Mouse (Mus musculus): ENCODE data around the gene Gdpd5. TPM values are rescaled to one million over a fixed set of nuclear protein-coding genes. Genes with fewer than 3 reads are reported as not detected.

The Gdpd5 gene
- polyA plus RNA-seq, 1 experiment from 2014 or later, result 13.9 TPM

DNA sequence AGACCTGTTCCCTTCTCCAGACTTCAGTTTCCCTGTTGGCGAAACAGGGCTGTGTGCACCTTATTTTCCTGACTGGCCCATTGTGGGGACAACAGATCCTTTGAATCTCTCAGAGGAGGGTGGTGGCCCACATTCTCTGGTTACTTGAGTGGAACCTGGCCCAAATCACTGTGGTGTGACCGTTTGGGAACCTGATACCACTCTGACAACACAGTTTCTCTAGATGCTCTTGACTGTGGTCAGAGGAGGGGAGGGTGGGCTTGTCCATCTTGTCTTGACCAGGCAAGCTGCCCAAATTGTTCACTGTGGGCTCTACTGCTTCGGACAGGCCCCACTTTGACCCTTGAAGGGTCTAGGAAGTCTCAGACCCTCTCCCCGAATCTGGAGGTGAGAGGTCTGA lies 72.8 kb downstream of the Gdpd5 start:
- CTCF ChIA-PET, result interaction anchor here (4.5 kb wide), 1 partner anchor 78 kb away, joined by 41 read pairs; no protein-coding TSS in a partner anchor
- peak; percentile 23 for ATAC-seq
- POLR2A ChIA-PET, result no interaction called here
- in situ Hi-C loops (cut with MboI; ENCODE audit: low pct_unique_long_range_greater_than_20kb), result no loop called here
- DNase-seq (ENCODE audit: low read depth, low spot score), result no peak
- H3K27me3 ChIP-seq, result no peaks in the 10 kb centered on the region
- TF ChIP-seq CTCF (IDR thresholded peaks at IDR 0.05), result no peak

DNA sequence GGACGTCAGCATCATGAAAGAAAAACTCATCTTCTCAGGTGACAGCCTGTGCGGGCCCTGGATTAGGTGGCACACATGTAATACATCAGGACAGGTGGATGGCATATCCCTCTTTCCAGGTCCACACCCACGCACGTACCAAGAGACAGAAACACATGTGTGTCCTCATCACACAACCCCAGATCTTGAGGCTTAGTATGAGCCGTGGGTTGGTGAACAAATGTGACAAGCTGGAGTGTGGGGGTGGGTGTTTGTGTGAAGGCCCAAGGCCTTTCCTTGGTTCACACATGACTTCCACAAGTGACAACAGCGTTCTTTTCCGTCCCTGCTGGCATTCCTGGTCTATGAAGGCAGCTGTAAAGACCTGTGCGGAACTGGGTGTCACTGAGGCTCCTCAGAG lies 77.6 kb downstream of the Gdpd5 start:
- TF ChIP-seq CTCF (IDR thresholded peaks at IDR 0.05), result no peak
- POLR2A ChIA-PET, result no interaction called here
- H3K27me3 ChIP-seq, result no peaks in the 10 kb centered on the region
- in situ Hi-C loops (cut with MboI; ENCODE audit: low pct_unique_long_range_greater_than_20kb), result no loop called here
- CTCF ChIA-PET, result interaction anchor here (1.7 kb wide), 1 partner anchor 84 kb away, joined by 6 read pairs; no protein-coding TSS in a partner anchor
- DNase-seq (ENCODE audit: low read depth, low spot score) (no peak), ATAC-seq (no peak)

DNA sequence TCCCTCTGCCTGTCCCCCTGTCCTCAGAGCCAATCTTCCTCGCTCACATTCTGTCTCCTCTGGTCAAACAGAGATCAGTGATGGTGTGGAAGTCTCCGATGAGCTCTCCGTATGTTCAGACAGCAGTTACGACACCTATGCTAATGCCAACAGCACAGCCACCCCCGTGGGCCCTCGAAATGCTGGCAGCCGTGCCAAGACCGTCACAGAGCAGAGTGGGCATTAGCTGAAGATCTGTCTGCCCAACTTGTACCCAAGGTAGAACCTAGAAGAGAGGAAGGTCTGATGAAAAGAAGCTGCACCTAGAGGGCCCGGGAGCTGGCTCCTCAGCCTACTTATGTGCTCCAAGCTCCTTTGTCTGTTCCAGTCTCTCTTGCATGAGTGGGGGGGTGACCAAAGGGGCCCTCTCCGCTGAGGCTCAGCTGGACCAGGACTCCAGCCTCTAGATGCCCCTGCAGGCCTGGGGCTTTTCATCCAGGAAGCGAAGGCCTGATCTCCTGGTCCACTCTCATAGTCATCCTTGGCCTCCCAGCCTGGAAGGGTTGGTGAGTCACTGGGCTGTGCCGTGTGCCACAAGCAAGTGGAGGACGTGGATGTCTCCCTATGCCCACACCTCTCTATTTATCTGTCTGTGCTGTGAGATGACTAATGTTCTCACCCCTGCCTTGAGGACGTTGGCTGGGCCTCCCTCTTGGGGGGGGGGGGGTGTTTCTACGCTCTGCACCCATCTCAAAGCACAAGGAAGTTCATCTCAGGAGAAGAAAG lies 78.9 kb downstream of the Gdpd5 start:
- CTCF ChIA-PET, result interaction anchor here (1.7 kb wide), 1 partner anchor 85 kb away, joined by 6 read pairs; no protein-coding TSS in a partner anchor
- TF ChIP-seq CTCF (IDR thresholded peaks at IDR 0.05), result no peak
- no peak for DNase-seq (ENCODE audit: low read depth, low spot score)
- in situ Hi-C loops (cut with MboI; ENCODE audit: low pct_unique_long_range_greater_than_20kb), result no loop called here
- POLR2A ChIA-PET, result interaction anchor here (0.7 kb wide), 1 partner anchor 1730 kb away, joined by 6 read pairs; no protein-coding TSS in a partner anchor
- ATAC-seq, result peak; percentile 55
- H3K27me3 ChIP-seq, result no peaks in the 10 kb centered on the region

DNA sequence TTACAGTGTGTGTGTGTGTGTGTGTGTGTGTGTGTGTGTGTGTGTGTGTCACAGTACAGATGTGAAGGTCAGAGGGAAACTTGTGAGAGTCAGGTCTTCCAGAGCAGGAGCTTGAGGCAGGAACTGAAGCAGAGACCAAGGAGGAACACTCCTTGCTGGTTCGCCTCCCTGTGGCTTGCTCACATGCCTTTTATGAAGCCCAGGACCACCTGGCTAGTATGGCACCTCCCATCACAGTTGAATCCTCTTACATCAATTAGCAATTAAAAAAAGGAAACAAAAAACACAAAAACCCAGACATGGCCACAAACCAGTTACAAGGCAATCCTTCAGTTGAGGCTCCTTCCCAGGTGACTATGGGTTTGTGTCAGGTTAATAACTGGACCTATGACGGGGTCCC lies 81.9 kb downstream of the Gdpd5 start:
- no peak for ATAC-seq
- TF ChIP-seq CTCF (IDR thresholded peaks at IDR 0.05), result no peak
- in situ Hi-C loops (cut with MboI; ENCODE audit: low pct_unique_long_range_greater_than_20kb), result no loop called here

DNA sequence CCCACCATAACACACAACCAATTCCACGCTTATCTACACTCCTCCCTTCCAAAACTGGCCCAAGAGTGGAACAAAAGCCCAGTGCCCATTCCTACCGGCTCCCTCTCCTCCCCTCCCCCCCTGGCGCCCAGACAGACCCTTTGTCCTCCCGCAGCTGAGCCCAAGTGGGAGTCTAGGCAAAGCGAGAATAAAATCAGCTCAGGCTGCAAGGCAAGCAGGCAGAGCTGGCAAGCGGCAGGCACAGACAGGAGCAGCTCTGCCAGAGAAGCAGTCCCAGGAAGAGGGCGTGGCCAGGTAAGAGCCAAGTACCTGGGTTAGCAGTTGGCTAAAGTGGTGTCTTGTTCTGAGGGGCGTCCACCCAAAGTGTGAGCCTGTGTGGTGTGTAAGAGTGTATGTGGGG lies 84.6 kb downstream of the Gdpd5 start, which contains the start of gene Klhl35:
TSS of gene Klhl35 (plus strand) at position 194 of the 400 bp plus-strand sequence.
- H3K27me3 ChIP-seq, result no peaks in the 10 kb centered on the region
- TF ChIP-seq CTCF (IDR thresholded peaks at IDR 0.05), result no peak
- DNase-seq (ENCODE audit: low read depth, low spot score) (no peak), ATAC-seq (no peak)
- ChIA-PET CTCF (no interaction called here), POLR2A (no interaction called here)
- in situ Hi-C loops (cut with MboI; ENCODE audit: low pct_unique_long_range_greater_than_20kb), result no loop called here

More for the DNA sequence above, 81.9 kb downstream of the Gdpd5 start:
- CTCF ChIA-PET, result no interaction called here
- POLR2A ChIA-PET, result no interaction called here
- H3K27me3 ChIP-seq, result no peaks in the 10 kb centered on the region
- DNase-seq (ENCODE audit: low read depth, low spot score), result no peak

DNA sequence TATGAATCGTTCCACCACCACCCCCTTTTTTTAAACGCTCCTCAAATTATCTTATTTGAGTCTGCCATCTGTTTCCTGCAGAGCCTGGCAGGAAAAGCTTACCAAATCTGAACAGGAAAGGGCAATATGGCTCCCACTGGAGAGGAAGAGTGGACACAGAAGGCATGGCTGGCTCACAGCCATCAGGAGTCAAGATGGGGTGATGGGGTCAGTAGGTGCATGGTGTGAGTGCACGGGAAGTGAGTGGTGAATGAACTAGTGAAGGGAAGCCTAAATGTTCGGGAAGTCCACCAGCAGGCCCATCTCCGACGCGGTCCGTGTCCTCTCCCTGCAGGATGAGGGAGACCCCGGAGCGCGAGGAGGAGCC lies 86.7 kb downstream of the Gdpd5 start:
- in situ Hi-C loops (cut with MboI; ENCODE audit: low pct_unique_long_range_greater_than_20kb), result no loop called here
- TF ChIP-seq CTCF (IDR thresholded peaks at IDR 0.05), result no peak
- no peaks in the 10 kb centered on the region for H3K27me3 ChIP-seq
- ATAC-seq, result no peak
- ChIA-PET CTCF (no interaction called here), POLR2A (no interaction called here)
- no peak for DNase-seq (ENCODE audit: low read depth, low spot score)

DNA sequence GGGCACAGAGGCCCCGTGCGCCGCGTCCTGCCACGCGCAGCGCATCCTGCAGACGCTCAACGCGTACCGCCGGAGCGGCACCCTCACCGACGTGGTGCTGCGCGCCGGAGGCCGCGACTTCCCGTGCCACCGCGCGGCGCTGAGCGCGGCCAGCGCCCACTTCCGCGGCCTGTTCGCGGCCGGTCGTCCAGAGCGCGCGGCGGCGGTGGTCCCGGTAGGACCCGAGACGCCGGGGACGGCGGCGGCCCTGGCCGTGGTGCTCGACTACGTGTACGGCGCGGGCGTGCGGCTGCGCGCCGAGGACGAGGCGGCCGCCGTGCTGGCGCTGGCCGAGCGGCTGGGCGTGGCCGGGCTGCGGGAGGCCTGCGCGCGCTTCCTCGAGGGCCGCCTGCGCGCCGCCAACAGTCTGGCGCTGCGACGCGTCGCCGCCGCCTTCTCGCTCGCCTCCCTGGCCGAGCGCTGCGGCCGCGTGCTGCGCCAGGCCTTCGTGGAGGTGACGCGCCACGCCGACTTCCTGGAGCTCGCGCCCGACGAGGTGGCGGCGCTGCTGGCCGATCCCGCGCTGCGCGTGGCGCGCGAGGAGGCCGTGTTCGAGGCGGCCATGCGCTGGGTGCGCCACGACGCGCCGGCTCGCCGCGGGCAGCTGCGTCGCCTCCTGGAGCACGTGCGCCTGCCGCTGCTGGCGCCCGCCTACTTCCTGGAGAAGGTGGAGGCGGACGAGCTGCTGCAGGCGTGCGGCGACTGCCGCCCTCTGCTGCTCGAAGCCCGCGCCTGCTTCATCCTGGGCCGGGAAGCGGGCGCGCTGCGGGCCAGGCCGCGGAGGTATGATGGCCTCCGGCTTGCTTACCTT lies 87.3 kb downstream of the Gdpd5 start:
- ATAC-seq, result no peak
- ChIA-PET POLR2A (no interaction called here), CTCF (no interaction called here)
- no peak for TF ChIP-seq CTCF (IDR thresholded peaks at IDR 0.05)
- in situ Hi-C loops (cut with MboI; ENCODE audit: low pct_unique_long_range_greater_than_20kb), result no loop called here
- no peak for DNase-seq (ENCODE audit: low read depth, low spot score)
- H3K27me3 ChIP-seq, result no peaks in the 10 kb centered on the region

DNA sequence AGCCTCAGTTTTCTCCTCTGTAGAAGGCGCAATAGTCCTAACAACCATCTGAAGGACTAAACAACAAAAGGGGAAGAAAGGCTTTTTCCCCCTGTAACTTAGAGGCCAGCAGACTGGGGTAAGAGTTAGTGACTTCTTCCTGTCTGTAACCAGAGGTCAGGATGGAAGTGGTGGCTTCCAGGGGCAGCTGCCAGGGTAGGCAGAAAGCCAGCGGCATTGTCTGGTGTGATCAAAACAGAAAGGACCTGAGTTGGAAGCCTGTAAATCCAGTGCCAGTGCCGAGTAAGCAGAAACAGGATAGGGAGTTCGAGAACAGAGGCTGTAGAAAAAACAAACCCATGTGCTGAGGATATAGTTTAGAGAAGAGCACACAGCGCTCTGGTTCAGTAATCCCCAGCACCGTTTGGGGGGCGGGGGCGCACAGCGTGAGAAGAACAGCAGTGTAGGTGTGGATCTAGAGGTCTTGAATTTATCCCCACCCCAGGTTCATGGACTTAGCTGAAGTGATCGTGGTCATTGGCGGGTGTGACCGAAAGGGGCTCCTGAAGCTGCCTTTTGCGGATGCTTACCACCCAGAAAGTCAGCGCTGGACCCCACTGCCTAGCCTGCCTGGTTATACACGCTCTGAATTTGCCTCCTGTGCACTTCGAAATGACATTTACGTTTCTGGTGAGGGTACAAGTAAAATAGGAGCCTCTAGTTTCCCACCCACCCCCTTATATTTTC lies 88.6 kb downstream of the Gdpd5 start:
- CTCF ChIA-PET, result no interaction called here
- in situ Hi-C loops (cut with MboI; ENCODE audit: low pct_unique_long_range_greater_than_20kb), result no loop called here
- DNase-seq (ENCODE audit: low read depth, low spot score) (no peak), ATAC-seq (no peak)
- no peak for TF ChIP-seq CTCF (IDR thresholded peaks at IDR 0.05)
- H3K27me3 ChIP-seq, result no peaks in the 10 kb centered on the region
- POLR2A ChIA-PET, result no interaction called here

DNA sequence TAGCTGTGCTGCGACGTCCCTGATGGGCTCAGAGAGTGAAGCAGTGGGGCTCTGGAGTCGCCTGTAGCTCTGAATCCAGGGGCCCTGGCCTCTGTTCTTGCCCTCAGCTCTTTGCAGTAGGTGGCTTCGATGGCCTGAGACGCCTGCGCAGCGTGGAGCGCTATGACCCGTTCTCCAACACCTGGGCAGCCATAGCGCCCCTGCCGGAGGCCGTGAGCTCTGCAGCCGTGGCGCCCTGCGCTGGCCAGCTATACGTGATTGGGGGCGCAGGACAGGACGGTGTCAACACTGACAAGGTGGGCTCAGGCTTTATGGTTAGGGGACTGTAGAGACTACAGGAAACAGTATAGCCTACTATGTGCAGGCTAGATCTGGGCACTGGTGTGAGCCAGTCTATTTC lies 90.4 kb downstream of the Gdpd5 start:
- POLR2A ChIA-PET, result no interaction called here
- in situ Hi-C loops (cut with MboI; ENCODE audit: low pct_unique_long_range_greater_than_20kb), result no loop called here

DNA sequence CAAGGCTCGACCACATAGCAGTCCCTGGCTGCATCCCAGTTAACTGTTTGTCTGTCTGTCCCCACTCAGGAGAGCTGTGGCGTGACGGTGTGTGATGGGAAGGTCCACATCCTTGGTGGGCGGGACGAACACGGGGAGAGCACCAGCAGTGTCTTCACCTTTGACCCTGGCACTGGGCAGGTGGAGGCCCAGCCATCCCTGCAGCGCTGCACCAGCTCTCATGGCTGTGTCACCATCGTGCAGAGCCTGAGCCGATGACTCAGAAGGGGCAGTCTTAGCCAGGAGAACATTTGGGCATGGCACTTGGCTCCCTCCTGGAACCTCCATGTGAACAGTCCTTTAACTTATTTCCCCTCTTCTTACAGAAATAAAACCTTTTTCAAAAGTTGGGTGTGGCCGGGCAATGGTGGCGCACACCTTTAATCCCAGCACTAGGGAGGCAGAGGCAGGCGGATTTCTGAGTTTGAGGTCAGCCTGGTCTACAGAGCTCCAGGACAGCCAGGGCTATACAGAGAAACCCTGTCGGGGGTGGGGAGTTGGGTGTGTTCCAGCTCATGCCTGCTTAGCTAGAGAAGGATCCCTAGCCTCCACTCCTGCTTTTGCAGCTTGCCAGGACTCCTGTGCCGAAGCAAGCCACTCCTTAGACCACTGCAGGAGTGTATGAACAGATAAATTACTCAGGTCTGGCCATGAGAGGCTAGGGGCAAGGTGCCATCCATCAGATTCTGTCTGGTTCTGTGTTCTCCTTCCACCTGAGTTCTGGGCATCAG lies 92.6 kb downstream of the Gdpd5 start:
- CTCF ChIA-PET, result no interaction called here
- DNase-seq (ENCODE audit: low read depth, low spot score), result no peak
- POLR2A ChIA-PET, result no interaction called here
- no peak for TF ChIP-seq CTCF (IDR thresholded peaks at IDR 0.05)
- in situ Hi-C loops (cut with MboI; ENCODE audit: low pct_unique_long_range_greater_than_20kb), result no loop called here
- H3K27me3 ChIP-seq, result no peaks in the 10 kb centered on the region
- ATAC-seq, result peak; percentile 27

More for the DNA sequence above, 90.4 kb downstream of the Gdpd5 start:
- no peaks in the 10 kb centered on the region for H3K27me3 ChIP-seq
- no peak for TF ChIP-seq CTCF (IDR thresholded peaks at IDR 0.05)
- DNase-seq (ENCODE audit: low read depth, low spot score) (no peak), ATAC-seq (no peak)
- CTCF ChIA-PET, result no interaction called here

Data from Patski (cell line).